Comparison of ENCODE assay signal across 8 mouse cellular contexts in the genomic region with DNA sequence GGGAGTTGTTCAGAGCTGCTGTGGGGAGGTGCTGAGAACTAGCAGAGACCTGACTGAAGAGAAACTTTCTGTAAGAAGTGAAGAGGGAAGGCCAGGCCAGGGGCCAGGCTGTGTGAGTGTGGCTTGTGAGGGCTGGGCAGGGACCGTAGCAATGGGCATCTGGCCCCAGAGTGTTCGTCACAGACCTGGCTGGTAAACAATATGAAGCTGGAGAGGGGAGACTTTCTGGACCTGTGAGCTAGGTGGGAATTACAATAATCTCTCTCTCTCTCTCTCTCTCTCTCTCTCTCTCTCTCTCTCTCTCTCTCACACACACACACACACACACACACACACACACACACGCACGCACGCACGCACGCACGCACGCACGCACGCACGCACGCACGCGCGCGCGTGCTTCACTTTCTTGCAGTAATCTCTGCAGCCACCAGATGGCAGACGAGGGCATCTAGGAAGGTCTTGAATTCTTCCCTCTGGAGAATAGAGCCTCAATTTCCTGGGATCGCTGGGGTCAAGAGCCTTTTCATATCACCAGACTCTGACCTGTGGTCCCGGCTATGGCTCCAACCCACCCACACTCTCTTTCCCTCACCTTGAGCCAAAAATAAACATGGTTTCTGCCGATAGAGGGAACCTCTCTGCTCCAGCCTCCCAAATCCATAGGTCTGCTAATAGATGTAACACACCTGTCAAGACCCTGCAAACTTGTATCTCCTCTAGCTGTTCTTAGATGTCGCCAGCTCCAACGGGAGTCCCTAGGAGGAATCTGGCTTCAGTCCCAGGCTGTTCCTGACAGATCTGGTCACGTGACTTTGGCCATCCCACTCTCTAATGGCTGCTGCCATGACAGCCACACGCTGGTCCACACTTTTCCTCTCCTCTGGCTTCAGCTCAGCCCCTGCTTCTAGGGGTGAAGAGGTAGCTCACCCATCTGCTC. TPM values are rescaled to one million over a fixed set of nuclear protein-coding genes. Genes with fewer than 3 reads are reported as not detected.
DNase-seq lines count a peak whose midpoint lies in the region; ATAC-seq lines count a peak whose summit lies in the region.

No protein-coding gene starts in this region.

- peak overlapping the region; percentile 66 for H3K4me2 ChIP-seq in hindbrain, embryonic 16.5 days (ENCODE audit: low read length)

- H3K4me1 ChIP-seq in hindbrain, embryonic 16.5 days (ENCODE audit: control insufficient read depth, insufficient read depth, low read depth, low read length), result peaks cover 15% of the 10 kb centered on the region

- peak overlapping the region; percentile 34 for H3K4me3 ChIP-seq in hindbrain, embryonic 16.5 days (ENCODE audit: low read length)

- 14% methylated on average over 23 of the region's 26 CpGs for WGBS in hindbrain, embryonic 16.5 days

- peak overlapping the region; percentile 61; the same call in 1 of the 2 replicates for H3K27ac ChIP-seq in hindbrain, embryonic 16.5 days (ENCODE audit: low read depth, low read length)

- DNase-seq in ZHBTc4 (ENCODE audit: low read depth, low spot score), result peak; percentile 67
- DNase-seq in cerebellum, postnatal 4 days (ENCODE audit: low spot score in 2 of 2), result peak; percentile 64 to 91
- DNase-seq in gastrocnemius, adult 18-20 months (ENCODE audit: low spot score), result peak; percentile 84
- DNase-seq in left cerebral cortex, adult 11 months (ENCODE audit: low spot score), result peak; percentile 70
- DNase-seq in lung, postnatal 36 days, result peak; percentile 90
- DNase-seq in retina, postnatal 7 days (ENCODE audit: low read depth, low spot score), result peak; percentile 89
- DNase-seq in urinary bladder, adult 2 months (ENCODE audit: low spot score), result peak; percentile 56

- no peaks in the 10 kb centered on the region for H3K9me3 ChIP-seq in hindbrain, embryonic 16.5 days (ENCODE audit: control insufficient read depth, low read length)

- no peaks in the 10 kb centered on the region for H3K27me3 ChIP-seq in hindbrain, embryonic 16.5 days (replicated peaks; ENCODE audit: control insufficient read depth, insufficient read depth, low read length)

- no peaks in the 10 kb centered on the region for H3K36me3 ChIP-seq in hindbrain, embryonic 16.5 days (ENCODE audit: control insufficient read depth, insufficient read depth, low read length)

- peak overlapping the region; percentile 67 for H3K9ac ChIP-seq in hindbrain, embryonic 16.5 days (ENCODE audit: low read depth, low read length)

- ATAC-seq in hindbrain, embryonic 16.5 days, result peak; percentile 55

RNA-seq across cellular contexts. Expression of a gene that starts 16.1 kb away (rescaled TPM):
- 1 to 10 TPM; 1.2 to 2.3 TPM for total RNA-seq in gastrocnemius, adult 18-20 months (2021)
- polyA plus RNA-seq in hindbrain, embryonic 16.5 days (2015; fragmentation: Nextera tagmentation; extraction: Ambion mirVana), result 13.9 and 22.8 TPM in 2 replicates
- polyA plus RNA-seq in urinary bladder, adult 2 months (2012; rRNA removed), result 29.5 and 35.3 TPM in 2 replicates

RNA-seq across cellular contexts. Expression of a gene that starts 42.0 kb away (rescaled TPM):
- total RNA-seq in gastrocnemius, adult 18-20 months (2021), result under 1 TPM in 1 of 2 experiments, not detected in 1; 0.09 TPM
- 0.34 and 0.37 TPM in 2 replicates for polyA plus RNA-seq in hindbrain, embryonic 16.5 days (2015; fragmentation: Nextera tagmentation; extraction: Ambion mirVana)
- 1.7 and 2.2 TPM in 2 replicates for polyA plus RNA-seq in urinary bladder, adult 2 months (2012; rRNA removed)

Comparison
In these comparisons a context has a peak if more than half of its experiments do, and no peak if none do; other contexts are left out.
1. Peak in every context shown above with its lines: DNase-seq, ATAC-seq, H3K4me3 ChIP-seq and H3K27ac ChIP-seq.